Mouse (Mus musculus): Measurements from ENCODE around the gene Gm30302.

GRCm38 (mm10) chr13:49798901-49799300, at the start of gene Gm30302:
- TF ChIP-seq CTCF (IDR thresholded peaks at IDR 0.05; ENCODE audit: low read depth, low read length) (no peak), POLR2A (IDR thresholded peaks at IDR 0.05; ENCODE audit: extremely low read depth, insufficient read depth, low read length) (no peak)
